Mouse (Mus musculus) spleen, adult 2 months (tissue): ENCODE measurements around the gene Apoa2.

Experiments
- CTCF ChIP-seq: fragments of 200-500 bp; IDR thresholded peaks from 2 replicates; pipeline ENCODE4 v1.5.1; 2011; ENCODE audit warnings: mild to moderate bottlenecking, inconsistent platforms; ENCODE audit not compliant: insufficient read depth, insufficient read length, insufficient replicate concordance; ENCODE audit errors: extremely low read depth
- POLR2A ChIP-seq: fragments of 200-500 bp; IDR thresholded peaks from 2 replicates; pipeline ENCODE4 v1.6.1; 2011; ENCODE audit warnings: low read depth, low read length, inconsistent platforms

DNA sequence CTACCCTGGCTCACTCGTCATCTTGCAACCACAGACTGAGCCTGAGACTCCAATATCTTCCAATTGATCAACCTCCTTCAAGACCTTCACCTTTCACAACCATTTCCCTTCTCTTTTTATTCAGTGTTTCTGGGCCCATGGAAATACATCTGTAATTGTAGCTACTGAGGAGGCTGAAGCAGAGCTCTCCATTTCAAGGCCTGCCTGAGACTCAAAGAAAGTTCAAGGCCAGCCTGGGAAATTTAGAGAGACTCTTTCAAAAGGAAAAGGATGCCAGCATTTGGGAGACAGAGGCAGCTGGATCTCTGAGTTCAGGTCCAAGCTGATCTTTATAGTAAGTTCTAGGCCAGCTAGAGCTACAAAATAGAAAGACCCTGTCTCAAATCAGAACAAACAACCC is 3.0 kb downstream of the Apoa2 start:
- TF ChIP-seq POLR2A (no peak), CTCF (no peak)
